Mouse (Mus musculus) hindlimb bud, embryonic 11.5 days (tissue): ENCODE data around the gene Kdm5c.
"Not testable (repeated sequence)": the region's sequence is repeated elsewhere in the genome, so short reads cannot be mapped to it uniquely, and the experiment has no call there.

Experiments used
- DNase-seq: peaks from one replicate; pipeline ENCODE4 v3.0.0-alpha.2; 2012; ENCODE audit warnings: low read depth, low spot score; ENCODE audit errors: extremely low spot score

Kdm5c gene

GRCm38 (mm10) chrX:152232781-152233763 is at the start of gene Kdm5c:
Gene Kdm5c, plus strand, starts transcription at chrX:152233020.
- peak; percentile 99 for DNase-seq

- no peak for DNase-seq
Measured at GRCm38 (mm10) chrX:152187151-152187550, 45.7 kb upstream of the Kdm5c start.

GRCm38 (mm10) chrX:152191266-152191665 is 41.6 kb upstream of the Kdm5c start:
- no peak for DNase-seq

- no peak for DNase-seq
Measured at GRCm38 (mm10) chrX:152197814-152198648, 34.8 kb upstream of the Kdm5c start.

GRCm38 (mm10) chrX:152201737-152202421 is 30.9 kb upstream of the Kdm5c start:
- no peak for DNase-seq

GRCm38 (mm10) chrX:152202422-152203103 is 30.3 kb upstream of the Kdm5c start:
- no peak for DNase-seq

- DNase-seq, result no peak
Measured at GRCm38 (mm10) chrX:152203247-152203646, 29.6 kb upstream of the Kdm5c start.

- DNase-seq, result no peak
Measured at GRCm38 (mm10) chrX:152205486-152205885, 27.3 kb upstream of the Kdm5c start.

GRCm38 (mm10) chrX:152214703-152215102 is 18.1 kb upstream of the Kdm5c start:
- DNase-seq, result no peak

GRCm38 (mm10) chrX:152218529-152218928 is 14.3 kb upstream of the Kdm5c start:
- DNase-seq, result no peak

- DNase-seq, result no peak
Measured at GRCm38 (mm10) chrX:152221721-152222120, 11.1 kb upstream of the Kdm5c start.

- DNase-seq, result no peak
Measured at GRCm38 (mm10) chrX:152222226-152222625, 10.6 kb upstream of the Kdm5c start.

- DNase-seq, result no peak
Measured at GRCm38 (mm10) chrX:152223313-152223712, 9.5 kb upstream of the Kdm5c start.

- DNase-seq, result no peak
Measured at GRCm38 (mm10) chrX:152224280-152224679, 8.5 kb upstream of the Kdm5c start.

GRCm38 (mm10) chrX:152234125-152234524 is 1.3 kb downstream of the Kdm5c start:
- DNase-seq, result no peak

GRCm38 (mm10) chrX:152235758-152236157 is 2.9 kb downstream of the Kdm5c start:
- DNase-seq, result no peak

- not testable (repeated sequence) for DNase-seq
Measured at GRCm38 (mm10) chrX:152243140-152243539, 10.3 kb downstream of the Kdm5c start.

- DNase-seq, result no peak
Measured at GRCm38 (mm10) chrX:152244492-152245189, 11.8 kb downstream of the Kdm5c start.

- DNase-seq, result no peak
Measured at GRCm38 (mm10) chrX:152271189-152271588, 38.4 kb downstream of the Kdm5c start.

GRCm38 (mm10) chrX:152279384-152279783 is 46.6 kb downstream of the Kdm5c start:
- no peak for DNase-seq
